Mouse (Mus musculus): Measurements from ENCODE around the gene Tbc1d19. TPM values are rescaled to one million over a fixed set of nuclear protein-coding genes. Genes with fewer than 3 reads are reported as not detected.

Gene Tbc1d19
- 40.5 and 41.5 TPM in 2 replicates for polyA plus RNA-seq (2014; fragmentation: Nextera tagmentation; extraction: Ambion mirVana)

- DNase-seq (ENCODE audit: low spot score) (peak; percentile 89), ATAC-seq (ENCODE audit: insufficient number of reproducible peaks, low FRiP score, low TSS enrichment, low read depth) (peak; percentile 97)
- Histone ChIP-seq H3K4me3 (ENCODE audit: low read depth, low read length) (peak within 1 kb of the TSS; percentile 68), H3K9ac (ENCODE audit: low read length) (peak within 1 kb of the TSS; percentile 80), H3K9me3 (ENCODE audit: control insufficient read depth, low read length) (no peaks in the 10 kb centered on the region), H3K36me3 (ENCODE audit: control insufficient read depth, insufficient read depth, low read length) (no peaks in the 10 kb centered on the region), H3K4me2 (ENCODE audit: low read depth, severe bottlenecking) (peak within 1 kb of the TSS; percentile 41), H3K27ac (replicated peaks; ENCODE audit: low read depth, low read length) (no peak within 1 kb of the TSS), H3K27me3 (ENCODE audit: control insufficient read depth, insufficient read depth, low read length) (no peaks in the 10 kb centered on the region), H3K4me1 (ENCODE audit: control insufficient read depth, insufficient read depth, low read length) (no peaks in the 10 kb centered on the region)
- WGBS, result 7% methylated on average over 36 of the region's 36 CpGs
Measured at GRCm38 (mm10) chr5:53809115-53809991, at the start of gene Tbc1d19. Gene Tbc1d19 (plus strand): TSS chr5:53809606.

- no peak overlapping the region for H3K4me2 ChIP-seq (ENCODE audit: low read depth, severe bottlenecking)
- H3K4me3 ChIP-seq (ENCODE audit: low read depth, low read length), result no peak overlapping the region
- DNase-seq (ENCODE audit: low spot score), result no peak
Measured at GRCm38 (mm10) chr5:53759912-53760311, 49.5 kb upstream of the Tbc1d19 start.

GRCm38 (mm10) chr5:53760914-53761313 lies 48.5 kb upstream of the Tbc1d19 start:
- no peak overlapping the region for H3K4me3 ChIP-seq (ENCODE audit: low read depth, low read length)
- ATAC-seq (ENCODE audit: insufficient number of reproducible peaks, low FRiP score, low TSS enrichment, low read depth) (no peak), DNase-seq (ENCODE audit: low spot score) (no peak)
- no peaks in the 10 kb centered on the region for H3K9me3 ChIP-seq (ENCODE audit: control insufficient read depth, low read length)
- H3K9ac ChIP-seq (ENCODE audit: low read length), result no peak overlapping the region
- 91% methylated on average over 3 of the region's 3 CpGs for WGBS
- H3K27ac ChIP-seq (replicated peaks; ENCODE audit: low read depth, low read length), result no peak overlapping the region
- no peaks in the 10 kb centered on the region for H3K4me1 ChIP-seq (ENCODE audit: control insufficient read depth, insufficient read depth, low read length)
- no peak overlapping the region for H3K4me2 ChIP-seq (ENCODE audit: low read depth, severe bottlenecking)
- no peaks in the 10 kb centered on the region for H3K36me3 ChIP-seq (ENCODE audit: control insufficient read depth, insufficient read depth, low read length)
- H3K27me3 ChIP-seq (ENCODE audit: control insufficient read depth, insufficient read depth, low read length), result no peaks in the 10 kb centered on the region

More at GRCm38 (mm10) chr5:53759912-53760311, 49.5 kb upstream of the Tbc1d19 start:
- no peak for ATAC-seq (ENCODE audit: insufficient number of reproducible peaks, low FRiP score, low TSS enrichment, low read depth)
- Histone ChIP-seq H3K27me3 (ENCODE audit: control insufficient read depth, insufficient read depth, low read length) (no peaks in the 10 kb centered on the region), H3K36me3 (ENCODE audit: control insufficient read depth, insufficient read depth, low read length) (no peaks in the 10 kb centered on the region), H3K9me3 (ENCODE audit: control insufficient read depth, low read length) (no peaks in the 10 kb centered on the region), H3K27ac (replicated peaks; ENCODE audit: low read depth, low read length) (no peak overlapping the region), H3K9ac (ENCODE audit: low read length) (no peak overlapping the region), H3K4me1 (ENCODE audit: control insufficient read depth, insufficient read depth, low read length) (no peaks in the 10 kb centered on the region)
- WGBS, result 83% methylated on average over 4 of the region's 4 CpGs

GRCm38 (mm10) chr5:53761346-53761745 lies 48.1 kb upstream of the Tbc1d19 start:
- Histone ChIP-seq H3K27ac (replicated peaks; ENCODE audit: low read depth, low read length) (no peak overlapping the region), H3K9me3 (ENCODE audit: control insufficient read depth, low read length) (no peaks in the 10 kb centered on the region), H3K4me1 (ENCODE audit: control insufficient read depth, insufficient read depth, low read length) (no peaks in the 10 kb centered on the region), H3K36me3 (ENCODE audit: control insufficient read depth, insufficient read depth, low read length) (no peaks in the 10 kb centered on the region), H3K27me3 (ENCODE audit: control insufficient read depth, insufficient read depth, low read length) (no peaks in the 10 kb centered on the region), H3K4me3 (ENCODE audit: low read depth, low read length) (no peak overlapping the region), H3K4me2 (ENCODE audit: low read depth, severe bottlenecking) (no peak overlapping the region), H3K9ac (ENCODE audit: low read length) (no peak overlapping the region)
- ATAC-seq (ENCODE audit: insufficient number of reproducible peaks, low FRiP score, low TSS enrichment, low read depth) (no peak), DNase-seq (ENCODE audit: low spot score) (no peak)
- 89% methylated on average over 3 of the region's 3 CpGs for WGBS

- WGBS, result 73% methylated on average over 12 of the region's 12 CpGs
Measured at GRCm38 (mm10) chr5:53784818-53785520, 24.4 kb upstream of the Tbc1d19 start.

GRCm38 (mm10) chr5:53801379-53801778 lies 8.0 kb upstream of the Tbc1d19 start:
- no peak overlapping the region for H3K4me3 ChIP-seq (ENCODE audit: low read depth, low read length)
- H3K27me3 ChIP-seq (ENCODE audit: control insufficient read depth, insufficient read depth, low read length), result no peaks in the 10 kb centered on the region
- no peaks in the 10 kb centered on the region for H3K9me3 ChIP-seq (ENCODE audit: control insufficient read depth, low read length)
- no peaks in the 10 kb centered on the region for H3K36me3 ChIP-seq (ENCODE audit: control insufficient read depth, insufficient read depth, low read length)
- WGBS, result 85% methylated on average over 2 of the region's 2 CpGs
- no peak for ATAC-seq (ENCODE audit: insufficient number of reproducible peaks, low FRiP score, low TSS enrichment, low read depth)
- no peak overlapping the region for H3K4me2 ChIP-seq (ENCODE audit: low read depth, severe bottlenecking)
- H3K4me1 ChIP-seq (ENCODE audit: control insufficient read depth, insufficient read depth, low read length), result no peaks in the 10 kb centered on the region
- H3K27ac ChIP-seq (replicated peaks; ENCODE audit: low read depth, low read length), result no peak overlapping the region
- no peak for DNase-seq (ENCODE audit: low spot score)
- H3K9ac ChIP-seq (ENCODE audit: low read length), result no peak overlapping the region

More at GRCm38 (mm10) chr5:53784818-53785520, 24.4 kb upstream of the Tbc1d19 start:
- Histone ChIP-seq H3K36me3 (ENCODE audit: control insufficient read depth, insufficient read depth, low read length) (no peaks in the 10 kb centered on the region), H3K4me3 (ENCODE audit: low read depth, low read length) (no peak overlapping the region), H3K4me2 (ENCODE audit: low read depth, severe bottlenecking) (no peak overlapping the region), H3K9ac (ENCODE audit: low read length) (no peak overlapping the region), H3K9me3 (ENCODE audit: control insufficient read depth, low read length) (no peaks in the 10 kb centered on the region), H3K27me3 (ENCODE audit: control insufficient read depth, insufficient read depth, low read length) (no peaks in the 10 kb centered on the region), H3K27ac (replicated peaks; ENCODE audit: low read depth, low read length) (no peak overlapping the region), H3K4me1 (ENCODE audit: control insufficient read depth, insufficient read depth, low read length) (no peaks in the 10 kb centered on the region)
- ATAC-seq (ENCODE audit: insufficient number of reproducible peaks, low FRiP score, low TSS enrichment, low read depth) (no peak), DNase-seq (ENCODE audit: low spot score) (no peak)

GRCm38 (mm10) chr5:53819711-53820110 lies 10.3 kb downstream of the Tbc1d19 start:
- H3K27ac ChIP-seq (replicated peaks; ENCODE audit: low read depth, low read length), result no peak overlapping the region
- WGBS, result 89% methylated on average over 7 of the region's 7 CpGs

GRCm38 (mm10) chr5:53825886-53826285 lies 16.5 kb downstream of the Tbc1d19 start:
- no peak for ATAC-seq (ENCODE audit: insufficient number of reproducible peaks, low FRiP score, low TSS enrichment, low read depth)
- Histone ChIP-seq H3K27me3 (ENCODE audit: control insufficient read depth, insufficient read depth, low read length) (no peaks in the 10 kb centered on the region), H3K4me1 (ENCODE audit: control insufficient read depth, insufficient read depth, low read length) (no peaks in the 10 kb centered on the region), H3K4me3 (ENCODE audit: low read depth, low read length) (no peak overlapping the region), H3K27ac (replicated peaks; ENCODE audit: low read depth, low read length) (no peak overlapping the region), H3K9me3 (ENCODE audit: control insufficient read depth, low read length) (no peaks in the 10 kb centered on the region), H3K4me2 (ENCODE audit: low read depth, severe bottlenecking) (no peak overlapping the region), H3K36me3 (ENCODE audit: control insufficient read depth, insufficient read depth, low read length) (no peaks in the 10 kb centered on the region), H3K9ac (ENCODE audit: low read length) (no peak overlapping the region)
- 66% methylated on average over 7 of the region's 7 CpGs for WGBS
- no peak for DNase-seq (ENCODE audit: low spot score)

More at GRCm38 (mm10) chr5:53819711-53820110, 10.3 kb downstream of the Tbc1d19 start:
- Histone ChIP-seq H3K27me3 (ENCODE audit: control insufficient read depth, insufficient read depth, low read length) (no peaks in the 10 kb centered on the region), H3K4me1 (ENCODE audit: control insufficient read depth, insufficient read depth, low read length) (no peaks in the 10 kb centered on the region), H3K9ac (ENCODE audit: low read length) (no peak overlapping the region), H3K9me3 (ENCODE audit: control insufficient read depth, low read length) (no peaks in the 10 kb centered on the region), H3K4me3 (ENCODE audit: low read depth, low read length) (no peak overlapping the region), H3K36me3 (ENCODE audit: control insufficient read depth, insufficient read depth, low read length) (no peaks in the 10 kb centered on the region), H3K4me2 (ENCODE audit: low read depth, severe bottlenecking) (no peak overlapping the region)
- ATAC-seq (ENCODE audit: insufficient number of reproducible peaks, low FRiP score, low TSS enrichment, low read depth) (no peak), DNase-seq (ENCODE audit: low spot score) (no peak)

Measured in limb, embryonic 11.5 days (tissue).